Mouse (Mus musculus): ENCODE data around the gene Raly.

DNA sequence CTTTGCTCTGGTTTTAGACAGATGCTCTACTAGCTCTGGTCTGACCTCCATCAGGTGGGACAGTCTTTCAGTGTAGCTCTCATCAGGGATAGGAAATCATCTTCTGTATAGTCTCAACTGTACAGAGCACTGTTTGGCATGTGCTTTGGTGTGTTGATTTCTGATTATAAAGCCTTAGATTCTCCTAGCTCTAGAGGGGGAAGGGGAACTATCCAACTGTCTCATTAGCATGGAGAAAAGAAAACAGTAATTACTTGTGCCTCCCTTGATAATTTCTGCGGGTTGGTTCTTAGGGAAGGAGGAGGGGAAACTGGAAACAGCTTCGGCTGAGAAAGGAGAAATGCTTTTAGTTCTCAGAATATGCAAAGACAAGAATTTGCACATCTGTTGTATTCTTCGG lies 26.2 kb downstream of the Raly start:
- TF ChIP-seq POLR2A (IDR thresholded peaks at IDR 0.05; ENCODE audit: low read depth, low read length) (no peak), CTCF (IDR thresholded peaks at IDR 0.05; ENCODE audit: extremely low read depth, insufficient read length, insufficient replicate concordance, low read depth, low read length) (no peak)
